Mouse (Mus musculus): ENCODE measurements around the gene Qtrt1. TPM values are rescaled to one million over a fixed set of nuclear protein-coding genes. Genes with fewer than 3 reads are reported as not detected.

Gene Qtrt1
- polyA plus RNA-seq, 1 experiment from 2014 or later = 42.3 TPM

- WGBS = 87% methylated on average over 3 of the region's 3 CpGs
- Histone ChIP-seq H3K9me3 (no peaks in the 10 kb centered on the region), H3K36me3 (peaks cover 100% of the 10 kb centered on the region), H3K4me2 (no peak overlapping the region), H3K27me3 (no peaks in the 10 kb centered on the region), H3K27ac (no peak overlapping the region), H3K9ac (no peak overlapping the region), H3K4me1 (no peaks in the 10 kb centered on the region), H3K4me3 (no peak overlapping the region)
- ATAC-seq (ENCODE audit: insufficient number of reproducible peaks, low FRiP score, low TSS enrichment, low read depth) = no peak
These were observed 15.9 kb upstream of the Qtrt1 start for GRCm38 (mm10) chr9:21395692-21396091.

- H3K9ac ChIP-seq = no peak overlapping the region
- no peak overlapping the region for H3K27ac ChIP-seq
- no peak for ATAC-seq (ENCODE audit: insufficient number of reproducible peaks, low FRiP score, low TSS enrichment, low read depth)
- no peaks in the 10 kb centered on the region for H3K27me3 ChIP-seq
- 89% methylated on average over 3 of the region's 3 CpGs for WGBS
- no peak overlapping the region for H3K4me3 ChIP-seq
- H3K36me3 ChIP-seq = peaks cover 98% of the 10 kb centered on the region
- no peak overlapping the region for H3K4me2 ChIP-seq
- H3K9me3 ChIP-seq = no peaks in the 10 kb centered on the region
- H3K4me1 ChIP-seq = no peaks in the 10 kb centered on the region
These were observed 14.5 kb upstream of the Qtrt1 start for GRCm38 (mm10) chr9:21397170-21397569.

- Histone ChIP-seq H3K36me3 (peaks cover 97% of the 10 kb centered on the region), H3K9ac (no peak overlapping the region), H3K27me3 (no peaks in the 10 kb centered on the region), H3K9me3 (no peaks in the 10 kb centered on the region), H3K4me2 (no peak overlapping the region), H3K4me3 (no peak overlapping the region), H3K27ac (no peak overlapping the region), H3K4me1 (no peaks in the 10 kb centered on the region)
- WGBS = 92% methylated on average over 9 of the region's 9 CpGs
- no peak for ATAC-seq (ENCODE audit: insufficient number of reproducible peaks, low FRiP score, low TSS enrichment, low read depth)
These were observed 10.6 kb upstream of the Qtrt1 start for GRCm38 (mm10) chr9:21401042-21401441.

GRCm38 (mm10) chr9:21402764-21403253 is 8.8 kb upstream of the Qtrt1 start:
- Histone ChIP-seq H3K4me2 (no peak overlapping the region), H3K36me3 (peaks cover 89% of the 10 kb centered on the region), H3K4me1 (no peaks in the 10 kb centered on the region), H3K9me3 (no peaks in the 10 kb centered on the region), H3K9ac (no peak overlapping the region), H3K27me3 (no peaks in the 10 kb centered on the region), H3K27ac (no peak overlapping the region), H3K4me3 (no peak overlapping the region)
- 85% methylated on average over 11 of the region's 11 CpGs for WGBS
- no peak for ATAC-seq (ENCODE audit: insufficient number of reproducible peaks, low FRiP score, low TSS enrichment, low read depth)

GRCm38 (mm10) chr9:21403745-21404144 is 7.9 kb upstream of the Qtrt1 start:
- Histone ChIP-seq H3K27me3 (no peaks in the 10 kb centered on the region), H3K9ac (no peak overlapping the region), H3K36me3 (peaks cover 79% of the 10 kb centered on the region), H3K27ac (no peak overlapping the region), H3K4me3 (no peak overlapping the region), H3K4me1 (no peaks in the 10 kb centered on the region), H3K9me3 (no peaks in the 10 kb centered on the region), H3K4me2 (no peak overlapping the region)
- WGBS = 91% methylated on average over 5 of the region's 5 CpGs
- ATAC-seq (ENCODE audit: insufficient number of reproducible peaks, low FRiP score, low TSS enrichment, low read depth) = no peak

GRCm38 (mm10) chr9:21405525-21405924 is 6.1 kb upstream of the Qtrt1 start:
- Histone ChIP-seq H3K4me1 (no peaks in the 10 kb centered on the region), H3K27ac (no peak overlapping the region), H3K4me2 (no peak overlapping the region), H3K9me3 (no peaks in the 10 kb centered on the region), H3K27me3 (no peaks in the 10 kb centered on the region), H3K36me3 (peaks cover 62% of the 10 kb centered on the region), H3K4me3 (no peak overlapping the region), H3K9ac (no peak overlapping the region)
- WGBS = 69% methylated on average over 4 of the region's 4 CpGs
- no peak for ATAC-seq (ENCODE audit: insufficient number of reproducible peaks, low FRiP score, low TSS enrichment, low read depth)

- ATAC-seq (ENCODE audit: insufficient number of reproducible peaks, low FRiP score, low TSS enrichment, low read depth) = no peak
- 8% methylated on average over 4 of the region's 4 CpGs for WGBS
These were observed 3.7 kb upstream of the Qtrt1 start for GRCm38 (mm10) chr9:21407951-21408350.

GRCm38 (mm10) chr9:21408624-21409023 is 3.0 kb upstream of the Qtrt1 start:
- Histone ChIP-seq H3K9me3 (no peaks in the 10 kb centered on the region), H3K9ac (no peak overlapping the region), H3K4me1 (peaks cover 10% of the 10 kb centered on the region), H3K27ac (no peak overlapping the region), H3K4me3 (no peak overlapping the region), H3K36me3 (peaks cover 32% of the 10 kb centered on the region), H3K27me3 (no peaks in the 10 kb centered on the region), H3K4me2 (no peak overlapping the region)
- ATAC-seq (ENCODE audit: insufficient number of reproducible peaks, low FRiP score, low TSS enrichment, low read depth) = no peak
- 71% methylated on average over 7 of the region's 7 CpGs for WGBS

More at GRCm38 (mm10) chr9:21407951-21408350, 3.7 kb upstream of the Qtrt1 start:
- Histone ChIP-seq H3K27me3 (no peaks in the 10 kb centered on the region), H3K36me3 (peaks cover 39% of the 10 kb centered on the region), H3K27ac (no peak overlapping the region), H3K4me3 (no peak overlapping the region), H3K9me3 (no peaks in the 10 kb centered on the region), H3K4me1 (peaks cover 10% of the 10 kb centered on the region), H3K9ac (no peak overlapping the region), H3K4me2 (no peak overlapping the region)

GRCm38 (mm10) chr9:21409592-21410317 is 1.9 kb upstream of the Qtrt1 start:
- Histone ChIP-seq H3K36me3 (peaks cover 31% of the 10 kb centered on the region), H3K4me1 (peaks cover 10% of the 10 kb centered on the region), H3K9me3 (no peaks in the 10 kb centered on the region), H3K4me2 (no peak overlapping the region), H3K4me3 (no peak overlapping the region), H3K27ac (no peak overlapping the region), H3K9ac (no peak overlapping the region), H3K27me3 (no peaks in the 10 kb centered on the region)
- WGBS = 31% methylated on average over 9 of the region's 9 CpGs
- no peak for ATAC-seq (ENCODE audit: insufficient number of reproducible peaks, low FRiP score, low TSS enrichment, low read depth)

GRCm38 (mm10) chr9:21417866-21418265 is 6.2 kb downstream of the Qtrt1 start:
- Histone ChIP-seq H3K36me3 (peaks cover 62% of the 10 kb centered on the region), H3K4me1 (no peaks in the 10 kb centered on the region), H3K9me3 (no peaks in the 10 kb centered on the region), H3K27ac (no peak overlapping the region), H3K27me3 (no peaks in the 10 kb centered on the region), H3K4me2 (no peak overlapping the region), H3K9ac (no peak overlapping the region), H3K4me3 (no peak overlapping the region)
- ATAC-seq (ENCODE audit: insufficient number of reproducible peaks, low FRiP score, low TSS enrichment, low read depth) = no peak
- WGBS = 93% methylated on average over 2 of the region's 2 CpGs

- Histone ChIP-seq H3K4me1 (no peaks in the 10 kb centered on the region), H3K4me3 (no peak overlapping the region), H3K9me3 (no peaks in the 10 kb centered on the region), H3K36me3 (peaks cover 53% of the 10 kb centered on the region), H3K9ac (no peak overlapping the region), H3K4me2 (no peak overlapping the region), H3K27ac (no peak overlapping the region), H3K27me3 (no peaks in the 10 kb centered on the region)
- WGBS = 75% methylated on average over 2 of the region's 2 CpGs
- no peak for ATAC-seq (ENCODE audit: insufficient number of reproducible peaks, low FRiP score, low TSS enrichment, low read depth)
These were observed 8.0 kb downstream of the Qtrt1 start for GRCm38 (mm10) chr9:21419646-21420045.

GRCm38 (mm10) chr9:21424631-21425555 is 13.3 kb downstream of the Qtrt1 start, which contains the start of gene Dnm2:
Gene Dnm2, plus strand, starts transcription at chr9:21424908.
- Histone ChIP-seq H3K27me3 (no peaks in the 10 kb centered on the region), H3K9me3 (no peaks in the 10 kb centered on the region), H3K4me2 (peak within 1 kb of the TSS; percentile 87), H3K9ac (peak within 1 kb of the TSS; percentile 86), H3K4me3 (peak within 1 kb of the TSS; percentile 86), H3K27ac (peak within 1 kb of the TSS; percentile 88), H3K4me1 (peaks cover 32% of the 10 kb centered on the region), H3K36me3 (peaks cover 18% of the 10 kb centered on the region)
- under 1% methylated on average over 82 of the region's 82 CpGs for WGBS
- ATAC-seq (ENCODE audit: insufficient number of reproducible peaks, low FRiP score, low TSS enrichment, low read depth) = peak; percentile 98

Measured in limb, embryonic 15.5 days (tissue).